Mouse (Mus musculus): ENCODE measurements around the gene Traf4.

Gene Traf4

GRCm38 (mm10) chr11:78167257-78167959 lies 2.0 kb upstream of the Traf4 start:
- DNase-seq (ENCODE audit: low read depth): no peak

- no peak for DNase-seq (ENCODE audit: low read depth)
Observed at GRCm38 (mm10) chr11:78166640-78167039, 1.3 kb upstream of the Traf4 start.

- DNase-seq (ENCODE audit: low read depth): no peak
Observed at GRCm38 (mm10) chr11:78166161-78166560, 772 bp upstream of the Traf4 start.

- DNase-seq (ENCODE audit: low read depth): no peak
Observed at GRCm38 (mm10) chr11:78165761-78166109, 346 bp upstream of the Traf4 start.

- DNase-seq (ENCODE audit: low read depth): no peak
Observed at GRCm38 (mm10) chr11:78164604-78164923, 825 bp downstream of the Traf4 start.

- no peak for DNase-seq (ENCODE audit: low read depth)
Observed at GRCm38 (mm10) chr11:78163681-78164603, 1.4 kb downstream of the Traf4 start.

- DNase-seq (ENCODE audit: low read depth): no peak
Observed at GRCm38 (mm10) chr11:78163045-78163444, 2.3 kb downstream of the Traf4 start.

- no peak for DNase-seq (ENCODE audit: low read depth)
Observed at GRCm38 (mm10) chr11:78162504-78162903, 2.9 kb downstream of the Traf4 start.

- no peak for DNase-seq (ENCODE audit: low read depth)
Observed at GRCm38 (mm10) chr11:78161968-78162367, 3.4 kb downstream of the Traf4 start.

GRCm38 (mm10) chr11:78161169-78161568 lies 4.2 kb downstream of the Traf4 start:
- DNase-seq (ENCODE audit: low read depth): no peak

GRCm38 (mm10) chr11:78160675-78161074 lies 4.7 kb downstream of the Traf4 start:
- no peak for DNase-seq (ENCODE audit: low read depth)

- DNase-seq (ENCODE audit: low read depth): no peak
Observed at GRCm38 (mm10) chr11:78160171-78160570, 5.2 kb downstream of the Traf4 start.

GRCm38 (mm10) chr11:78159557-78159956 lies 5.8 kb downstream of the Traf4 start:
- DNase-seq (ENCODE audit: low read depth): no peak

- no peak for DNase-seq (ENCODE audit: low read depth)
Observed at GRCm38 (mm10) chr11:78159096-78159495, 6.3 kb downstream of the Traf4 start.

GRCm38 (mm10) chr11:78156156-78156699 lies 9.2 kb downstream of the Traf4 start:
- DNase-seq (ENCODE audit: low read depth): no peak

- no peak for DNase-seq (ENCODE audit: low read depth)
Observed at GRCm38 (mm10) chr11:78155674-78156073, 9.7 kb downstream of the Traf4 start.

- DNase-seq (ENCODE audit: low read depth): no peak
Observed at GRCm38 (mm10) chr11:78153778-78154177, 11.6 kb downstream of the Traf4 start.

- no peak for DNase-seq (ENCODE audit: low read depth)
Observed at GRCm38 (mm10) chr11:78152299-78153231, 12.8 kb downstream of the Traf4 start.

- no peak for DNase-seq (ENCODE audit: low read depth)
Observed at GRCm38 (mm10) chr11:78151161-78151560, 14.2 kb downstream of the Traf4 start.

- DNase-seq (ENCODE audit: low read depth): no peak
Observed at GRCm38 (mm10) chr11:78146707-78147543, 18.5 kb downstream of the Traf4 start.

- no peak for DNase-seq (ENCODE audit: low read depth)
Observed at GRCm38 (mm10) chr11:78146168-78146567, 19.2 kb downstream of the Traf4 start.

Data from c-Kit-positive CD71-negative TER-119-negative erythroid progenitor cells, embryonic 14.5 days (primary cell).